Mouse (Mus musculus) fibroblast of lung, adult 2 months (primary cell): Measurements from ENCODE around the gene Arhgap27.
"Not testable (repeated sequence)": the region's sequence is repeated elsewhere in the genome, so short reads cannot be mapped to it uniquely, and the experiment has no call there.

ENCODE experiments used
- DNase-seq: peaks from one replicate; pipeline ENCODE4 v3.0.0-alpha.2; 2011; ENCODE audit warnings: low read depth

The Arhgap27 gene

DNA sequence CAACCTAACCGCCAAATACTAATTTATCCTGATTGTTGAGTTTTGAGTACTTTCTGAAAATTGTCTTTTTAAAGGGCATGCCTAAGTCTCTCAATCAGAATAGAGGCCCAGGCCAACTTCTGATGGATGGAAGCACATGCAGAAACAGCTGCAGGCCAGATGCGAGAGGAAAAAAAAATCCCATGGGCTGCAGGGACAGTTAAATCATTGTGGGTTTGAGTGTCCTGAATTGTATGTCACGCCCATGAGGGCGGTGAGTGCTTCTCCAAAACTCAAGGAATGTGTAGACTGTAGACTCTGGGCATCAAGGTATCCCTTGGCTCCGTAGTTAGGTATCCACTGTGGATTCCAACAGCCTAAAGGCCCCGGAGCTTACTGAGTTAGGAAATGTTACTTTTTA, 69.4 kb downstream of the Arhgap27 start:
- DNase-seq: no peak

GRCm38 (mm10) chr11:103292890-103293287, 70.6 kb downstream of the Arhgap27 start:
- DNase-seq: no peak

- peak; percentile 73 for DNase-seq
These were observed 71.2 kb downstream of the Arhgap27 start for GRCm38 (mm10) chr11:103292152-103292889.

- not testable (repeated sequence) for DNase-seq
These were observed 72.7 kb downstream of the Arhgap27 start for GRCm38 (mm10) chr11:103290841-103291240.

DNA sequence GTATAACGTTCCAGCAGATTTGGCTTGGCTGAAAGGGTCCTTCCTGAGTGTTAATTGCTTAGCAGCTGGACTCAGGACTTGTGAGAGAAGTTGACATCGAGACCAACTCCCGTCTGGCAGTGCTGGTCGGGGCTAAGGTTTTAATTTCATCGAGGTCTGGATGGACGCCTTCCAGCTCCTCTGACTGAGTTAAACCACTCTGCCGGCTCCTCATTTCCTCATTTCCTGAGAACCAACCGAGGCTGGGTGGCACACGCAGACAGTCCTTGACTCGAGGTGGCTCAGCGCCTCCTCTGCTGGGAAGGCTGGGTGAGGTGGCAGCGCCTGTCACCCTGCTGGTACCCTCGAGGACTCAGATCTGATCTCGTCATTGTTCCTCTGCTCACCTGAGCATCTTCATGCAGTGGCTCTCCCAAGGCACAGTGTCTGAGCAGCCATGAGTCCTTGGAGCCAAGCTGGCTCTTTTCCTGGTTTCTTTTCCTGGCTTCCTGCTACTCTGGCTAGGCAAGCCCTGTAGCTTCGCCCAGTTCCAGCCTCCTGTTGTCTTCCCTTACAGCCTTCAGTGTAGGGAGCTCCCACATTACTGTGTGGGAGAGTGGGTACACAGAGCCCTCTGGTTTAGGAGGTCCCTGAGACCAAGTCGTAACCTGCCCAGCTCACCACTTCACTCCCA, 75.1 kb downstream of the Arhgap27 start:
- DNase-seq: peak; percentile 84

GRCm38 (mm10) chr11:103286910-103287309, 76.6 kb downstream of the Arhgap27 start:
- DNase-seq: no peak

DNA sequence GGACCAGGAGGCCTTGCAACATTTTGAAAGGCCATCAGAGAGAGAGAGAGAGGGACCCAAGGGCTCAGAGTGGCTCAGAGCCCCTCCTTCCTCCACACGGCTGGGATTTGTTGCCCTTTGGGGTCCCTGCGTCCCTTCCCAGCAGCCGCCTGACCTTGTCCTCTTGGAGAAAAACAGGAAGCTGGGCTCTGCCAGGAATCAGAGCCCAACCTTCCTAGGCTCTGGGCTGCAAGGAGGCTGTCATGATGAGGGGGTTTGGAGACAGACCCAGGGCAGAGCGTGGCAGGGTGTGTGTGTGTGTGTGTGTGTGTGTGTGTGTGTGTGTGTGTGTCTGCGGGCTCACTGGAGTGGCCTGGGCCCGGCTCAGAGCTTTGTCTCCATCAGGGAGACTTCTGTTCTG, 77.5 kb downstream of the Arhgap27 start:
- DNase-seq: no peak

GRCm38 (mm10) chr11:103285276-103285675, 78.2 kb downstream of the Arhgap27 start:
- DNase-seq: no peak

DNA sequence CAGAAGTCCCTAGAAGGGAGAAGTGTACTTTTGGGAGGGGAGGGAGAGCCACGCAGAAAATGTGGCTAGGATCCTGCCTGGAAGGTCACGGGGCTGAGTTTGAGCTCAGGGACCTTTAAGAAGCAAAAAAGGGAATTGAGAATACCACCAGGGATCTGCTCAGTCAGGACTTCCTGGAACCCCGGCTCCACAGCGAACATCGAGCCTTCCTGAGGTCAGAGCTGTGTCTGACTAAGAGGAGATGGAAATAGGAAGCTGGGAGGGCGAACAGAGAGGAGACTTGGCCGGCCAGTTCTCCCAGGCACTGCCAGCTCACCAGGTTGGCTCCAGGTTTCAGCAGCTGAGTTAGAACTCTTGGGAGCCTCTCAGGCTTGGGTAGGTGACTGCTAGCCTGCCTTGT, 81.7 kb downstream of the Arhgap27 start:
- no peak for DNase-seq
